Mouse (Mus musculus): ENCODE measurements at regions not wholly inside any gene's neighbourhood (a gene's known extent, or its start where the extent isn't known, plus 50 kb on each side); places are given as distances from the start of the nearest gene placed in this dataset.

- TF ChIP-seq GATA1 (IDR thresholded peaks at IDR 0.05; ENCODE audit: borderline replicate concordance, low read length) (no peak), FLI1 (IDR thresholded peaks at IDR 0.05; ENCODE audit: low read length) (no peak)
- Histone ChIP-seq H3K36me3 (replicated peaks; ENCODE audit: low read length) (no peaks in the 10 kb centered on the region), H3K4me3 (replicated peaks) (no peak overlapping the region), H3K9me3 (peaks cover 12% of the 10 kb centered on the region), H3K4me1 (peaks cover 7% of the 10 kb centered on the region; the same call in 1 of the 2 replicates), H3K27me3 (replicated peaks) (peaks cover 37% of the 10 kb centered on the region)
Observed at GRCm38 (mm10) chr9:23012130-23012529, 210.7 kb upstream of the Bmper start.

- peaks cover 19% of the 10 kb centered on the region for H3K9me3 ChIP-seq
- H3K4me1 ChIP-seq, result peaks cover 4% of the 10 kb centered on the region; the same call in 1 of the 2 replicates
- no peaks in the 10 kb centered on the region for H3K36me3 ChIP-seq (replicated peaks; ENCODE audit: low read length)
- peaks cover 6% of the 10 kb centered on the region for H3K27me3 ChIP-seq (replicated peaks)
- TF ChIP-seq FLI1 (IDR thresholded peaks at IDR 0.05; ENCODE audit: low read length), result no peak
- no peak for TF ChIP-seq GATA1 (IDR thresholded peaks at IDR 0.05; ENCODE audit: borderline replicate concordance, low read length)
- no peak overlapping the region for H3K4me3 ChIP-seq (replicated peaks)
Observed at GRCm38 (mm10) chr9:23016733-23017132, 206.1 kb upstream of the Bmper start.

GRCm38 (mm10) chr9:23024061-23024460, 198.8 kb upstream of the Bmper start:
- TF ChIP-seq FLI1 (IDR thresholded peaks at IDR 0.05; ENCODE audit: low read length) (no peak), GATA1 (IDR thresholded peaks at IDR 0.05; ENCODE audit: borderline replicate concordance, low read length) (no peak)
- peak overlapping the region; percentile 33 for H3K4me3 ChIP-seq (replicated peaks)
- H3K9me3 ChIP-seq, result peaks cover 7% of the 10 kb centered on the region
- peaks cover 33% of the 10 kb centered on the region for H3K4me1 ChIP-seq
- H3K36me3 ChIP-seq (replicated peaks; ENCODE audit: low read length), result no peaks in the 10 kb centered on the region
- H3K27me3 ChIP-seq (replicated peaks), result peaks cover 7% of the 10 kb centered on the region

- no peak overlapping the region for H3K4me3 ChIP-seq (replicated peaks)
Observed at GRCm38 (mm10) chr9:23025247-23025646, 197.6 kb upstream of the Bmper start.

DNA sequence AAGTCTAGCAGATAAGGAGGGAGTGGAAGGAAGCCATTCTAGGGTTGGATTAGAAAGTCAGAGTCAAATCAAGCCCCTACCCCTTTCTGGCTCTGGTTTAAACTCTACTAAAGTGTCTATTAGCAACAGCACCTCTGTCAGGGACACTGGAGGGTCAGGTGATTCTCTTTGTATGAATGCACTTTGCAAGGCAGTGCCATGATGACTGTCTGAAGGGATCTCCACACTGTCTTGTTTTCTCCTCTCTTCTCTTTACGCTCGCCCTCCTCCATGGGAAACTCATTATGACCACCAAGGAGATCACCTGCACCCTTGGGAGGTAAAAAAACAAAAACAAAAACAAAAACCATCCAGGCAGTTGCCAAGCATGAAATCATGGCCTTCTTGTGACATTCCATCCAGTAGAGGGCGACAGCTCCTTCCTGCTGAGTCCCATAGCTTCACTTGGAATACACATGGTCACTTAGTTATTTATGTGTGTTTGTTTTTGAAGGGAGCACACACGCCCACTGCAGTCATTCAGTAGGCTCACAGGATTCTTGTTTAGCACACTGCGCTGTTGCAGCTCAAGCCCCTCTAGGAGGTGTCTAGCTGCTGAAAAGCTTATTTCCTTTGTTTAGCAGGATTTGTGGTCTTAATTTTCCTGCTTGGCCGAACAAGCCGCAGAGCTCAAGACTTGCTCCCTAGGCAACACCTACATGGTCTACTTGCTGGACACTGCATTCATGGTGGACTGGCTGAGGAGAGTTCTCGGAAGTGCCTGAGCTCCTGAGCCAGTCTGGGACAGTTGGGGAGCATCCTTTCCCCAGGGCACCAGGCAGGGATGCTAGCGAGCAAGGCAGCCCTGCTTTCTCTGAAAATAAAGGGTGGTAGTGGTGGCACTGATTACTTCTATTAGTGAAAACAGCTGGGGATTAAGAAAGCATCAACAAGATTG, 195.2 kb upstream of the Bmper start:
- no peak for TF ChIP-seq GATA1 (IDR thresholded peaks at IDR 0.05; ENCODE audit: borderline replicate concordance, low read length)
- TF ChIP-seq FLI1 (IDR thresholded peaks at IDR 0.05; ENCODE audit: low read length), result no peak
- Histone ChIP-seq H3K36me3 (replicated peaks; ENCODE audit: low read length) (no peaks in the 10 kb centered on the region), H3K4me3 (replicated peaks) (no peak overlapping the region), H3K9me3 (peaks cover 5% of the 10 kb centered on the region), H3K27me3 (replicated peaks) (peaks cover 26% of the 10 kb centered on the region), H3K4me1 (peaks cover 57% of the 10 kb centered on the region)

More at GRCm38 (mm10) chr9:23025247-23025646, 197.6 kb upstream of the Bmper start:
- Histone ChIP-seq H3K27me3 (replicated peaks) (peaks cover 9% of the 10 kb centered on the region), H3K36me3 (replicated peaks; ENCODE audit: low read length) (no peaks in the 10 kb centered on the region), H3K4me1 (peaks cover 44% of the 10 kb centered on the region), H3K9me3 (no peaks in the 10 kb centered on the region)
- no peak for TF ChIP-seq GATA1 (IDR thresholded peaks at IDR 0.05; ENCODE audit: borderline replicate concordance, low read length)
- no peak for TF ChIP-seq FLI1 (IDR thresholded peaks at IDR 0.05; ENCODE audit: low read length)

DNA sequence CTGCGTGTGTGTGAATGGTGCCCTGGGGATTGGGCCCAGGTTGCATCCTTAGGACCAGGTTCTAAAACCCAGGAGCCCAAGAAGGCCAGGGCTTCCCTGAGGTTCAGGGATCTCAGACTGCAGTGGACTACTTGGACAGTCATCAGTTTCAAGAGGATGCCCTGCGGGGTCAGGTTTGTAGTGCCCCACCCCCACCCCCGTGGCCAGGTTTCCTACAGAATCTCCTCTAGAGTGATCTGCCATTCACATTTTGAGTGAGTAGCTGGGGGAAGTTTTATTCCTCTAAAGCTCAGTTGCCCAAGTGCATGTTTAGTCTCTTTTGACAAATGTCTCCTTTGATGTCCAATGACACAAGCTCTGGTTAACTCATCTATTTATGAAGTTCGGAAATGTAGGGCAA, 193.5 kb upstream of the Bmper start:
- TF ChIP-seq FLI1 (IDR thresholded peaks at IDR 0.05; ENCODE audit: low read length) (no peak), GATA1 (IDR thresholded peaks at IDR 0.05; ENCODE audit: borderline replicate concordance, low read length) (no peak)

DNA sequence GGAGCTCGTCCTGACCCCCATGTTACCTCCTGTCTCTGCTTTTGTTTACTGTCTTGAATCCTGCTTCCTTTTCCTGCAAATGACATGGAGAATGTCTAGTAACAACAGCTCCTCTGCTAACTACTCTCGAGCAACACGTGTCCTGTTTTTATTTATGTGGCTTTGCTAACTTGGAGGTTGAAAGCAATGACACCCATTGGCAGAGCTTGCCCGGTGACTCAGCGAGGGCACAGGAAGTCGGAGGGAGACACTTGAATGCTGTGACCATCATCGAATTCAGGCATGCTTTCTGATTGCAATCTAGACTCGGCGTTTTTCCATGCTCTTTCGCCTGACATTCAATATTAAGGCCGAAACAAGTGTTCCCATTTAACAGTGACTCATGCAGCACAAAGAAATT, 192.7 kb upstream of the Bmper start:
- H3K36me3 ChIP-seq (replicated peaks; ENCODE audit: low read length), result no peaks in the 10 kb centered on the region
- H3K4me3 ChIP-seq (replicated peaks), result no peak overlapping the region
- H3K4me1 ChIP-seq, result peaks cover 66% of the 10 kb centered on the region
- peaks cover 5% of the 10 kb centered on the region for H3K9me3 ChIP-seq
- H3K27me3 ChIP-seq (replicated peaks), result peaks cover 36% of the 10 kb centered on the region
- TF ChIP-seq FLI1 (IDR thresholded peaks at IDR 0.05; ENCODE audit: low read length) (no peak), GATA1 (IDR thresholded peaks at IDR 0.05; ENCODE audit: borderline replicate concordance, low read length) (no peak)

More for the DNA sequence above, 193.5 kb upstream of the Bmper start:
- Histone ChIP-seq H3K27me3 (replicated peaks) (peaks cover 36% of the 10 kb centered on the region), H3K4me1 (peaks cover 61% of the 10 kb centered on the region), H3K9me3 (peaks cover 5% of the 10 kb centered on the region), H3K4me3 (replicated peaks) (no peak overlapping the region), H3K36me3 (replicated peaks; ENCODE audit: low read length) (no peaks in the 10 kb centered on the region)

GRCm38 (mm10) chr9:23030546-23030945, 192.3 kb upstream of the Bmper start:
- Histone ChIP-seq H3K9me3 (peaks cover 5% of the 10 kb centered on the region), H3K4me1 (peaks cover 70% of the 10 kb centered on the region), H3K36me3 (replicated peaks; ENCODE audit: low read length) (no peaks in the 10 kb centered on the region), H3K27me3 (replicated peaks) (peaks cover 37% of the 10 kb centered on the region), H3K4me3 (replicated peaks) (no peak overlapping the region)
- TF ChIP-seq FLI1 (IDR thresholded peaks at IDR 0.05; ENCODE audit: low read length) (no peak), GATA1 (IDR thresholded peaks at IDR 0.05; ENCODE audit: borderline replicate concordance, low read length) (no peak)

- H3K4me1 ChIP-seq, result peaks cover 82% of the 10 kb centered on the region
- TF ChIP-seq GATA1 (IDR thresholded peaks at IDR 0.05; ENCODE audit: borderline replicate concordance, low read length), result no peak
- no peak for TF ChIP-seq FLI1 (IDR thresholded peaks at IDR 0.05; ENCODE audit: low read length)
- peaks cover 5% of the 10 kb centered on the region for H3K9me3 ChIP-seq
- no peaks in the 10 kb centered on the region for H3K36me3 ChIP-seq (replicated peaks; ENCODE audit: low read length)
- peaks cover 49% of the 10 kb centered on the region for H3K27me3 ChIP-seq (replicated peaks)
- H3K4me3 ChIP-seq (replicated peaks), result no peak overlapping the region
Observed at GRCm38 (mm10) chr9:23031916-23032315, 191.0 kb upstream of the Bmper start.

DNA sequence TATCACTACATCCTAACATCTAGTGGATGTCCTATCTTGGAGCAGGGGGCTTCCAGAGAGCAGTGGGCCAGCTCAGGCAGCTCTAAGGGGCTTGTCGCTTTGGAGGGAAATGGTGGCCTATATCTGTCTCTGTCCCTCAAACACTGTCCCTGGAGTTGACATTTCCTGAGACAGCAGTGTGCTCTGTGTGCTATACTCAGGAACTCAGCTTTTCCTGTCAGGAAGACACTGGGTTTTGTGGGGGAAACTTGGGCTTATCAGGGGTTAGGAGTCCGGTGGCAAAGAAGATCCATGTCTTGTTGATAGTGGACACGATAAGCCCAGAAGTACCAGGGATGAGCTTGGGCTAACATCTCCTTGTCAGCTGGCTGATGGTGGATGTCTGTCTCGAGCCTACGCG, 187.6 kb upstream of the Bmper start:
- H3K27me3 ChIP-seq (replicated peaks), result peaks cover 75% of the 10 kb centered on the region
- H3K4me3 ChIP-seq (replicated peaks), result peak overlapping the region; percentile 81
- H3K36me3 ChIP-seq (replicated peaks; ENCODE audit: low read length), result no peaks in the 10 kb centered on the region
- H3K4me1 ChIP-seq, result peaks cover 51% of the 10 kb centered on the region
- H3K9me3 ChIP-seq, result peaks cover 5% of the 10 kb centered on the region
- TF ChIP-seq FLI1 (IDR thresholded peaks at IDR 0.05; ENCODE audit: low read length), result no peak
- TF ChIP-seq GATA1 (IDR thresholded peaks at IDR 0.05; ENCODE audit: borderline replicate concordance, low read length), result no peak

Measured in megakaryocyte, embryonic 14.5 days (primary cell).